Mouse (Mus musculus) stomach, embryonic 15.5 days (tissue): Measurements from ENCODE around the gene Nsd2. TPM values are rescaled to one million over a fixed set of nuclear protein-coding genes. Genes with fewer than 3 reads are reported as not detected.

Source experiments
- ATAC-seq: fragments of 200-750 bp; cut with Nextera tagmentation; 2 replicates; pipeline ENCODE4 v1.8.0; 2017; ENCODE audit warnings: low read depth, moderate number of reproducible peaks, moderate TSS enrichment; ENCODE audit not compliant: insufficient read depth, low FRiP score
- H3K27ac ChIP-seq: fragments of 300-500 bp; sonication (generic); 2 replicates; pipeline ENCODE4 v1.5.1; 2015; ENCODE audit warnings: mild to moderate bottlenecking, inconsistent platforms
- H3K27me3 ChIP-seq: fragments of 300-500 bp; sonication (generic); replicated peaks from 2 replicates; pipeline ENCODE4 v1.6.1; 2015; ENCODE audit warnings: inconsistent platforms
- H3K36me3 ChIP-seq: fragments of 300-500 bp; sonication (generic); 2 replicates; pipeline ENCODE4 v1.6.1; 2015; ENCODE audit warnings: inconsistent platforms
- H3K4me1 ChIP-seq: fragments of 300-500 bp; sonication (generic); 2 replicates; pipeline ENCODE4 v1.6.1; 2015; ENCODE audit warnings: inconsistent platforms
- H3K4me2 ChIP-seq: fragments of 300-500 bp; sonication (generic); 2 replicates; pipeline ENCODE4 v1.6.1; 2015; ENCODE audit warnings: mild to moderate bottlenecking, inconsistent platforms
- H3K4me3 ChIP-seq: fragments of 300-500 bp; sonication (generic); replicated peaks from 2 replicates; pipeline ENCODE4 v1.5.1; 2015; ENCODE audit warnings: inconsistent platforms
- H3K9ac ChIP-seq: fragments of 300-500 bp; sonication (generic); 2 replicates; pipeline ENCODE4 v1.6.1; 2015; ENCODE audit warnings: inconsistent platforms
- H3K9me3 ChIP-seq: fragments of 300-500 bp; sonication (generic); 2 replicates; pipeline ENCODE4 v1.6.1; 2016; ENCODE audit warnings: inconsistent platforms
- WGBS: fragments of 180-500 bp; shearing (Covaris S2); methylation state at CpG from one replicate; pipeline ENCODE4 v1.1.7; 2015; 5-methylcytosine and 5-hydroxymethylcytosine counted together
- polyA plus RNA-seq: library from polyadenylated mRNA; unstranded; fragments of >200 nt; fragmentation: Nextera tagmentation; extraction: Ambion mirVana; gene quantifications from 2 replicates; pipeline ENCODE4 v1.2.1, GENCODE M21; 2015

Nsd2 gene
- polyA plus RNA-seq, 1 experiment from 2014 or later, result 37.9 TPM

- H3K27me3 ChIP-seq, result no peaks in the 10 kb centered on the region
- ATAC-seq, result no peak; the same call in 1 of the 2 replicates
- peak overlapping the region; percentile 96 for H3K27ac ChIP-seq
- H3K9ac ChIP-seq, result peak overlapping the region; percentile 64
- H3K4me2 ChIP-seq, result peak overlapping the region; percentile 77
- H3K9me3 ChIP-seq, result no peaks in the 10 kb centered on the region
- WGBS, result 23% methylated on average over 9 of the region's 9 CpGs
- H3K36me3 ChIP-seq, result no peaks in the 10 kb centered on the region
- H3K4me1 ChIP-seq, result peaks cover 14% of the 10 kb centered on the region; the same call in 1 of the 2 replicates
- H3K4me3 ChIP-seq, result peak overlapping the region; percentile 80
Measured at GRCm38 (mm10) chr5:33819141-33819875, 1.2 kb upstream of the Nsd2 start.

DNA sequence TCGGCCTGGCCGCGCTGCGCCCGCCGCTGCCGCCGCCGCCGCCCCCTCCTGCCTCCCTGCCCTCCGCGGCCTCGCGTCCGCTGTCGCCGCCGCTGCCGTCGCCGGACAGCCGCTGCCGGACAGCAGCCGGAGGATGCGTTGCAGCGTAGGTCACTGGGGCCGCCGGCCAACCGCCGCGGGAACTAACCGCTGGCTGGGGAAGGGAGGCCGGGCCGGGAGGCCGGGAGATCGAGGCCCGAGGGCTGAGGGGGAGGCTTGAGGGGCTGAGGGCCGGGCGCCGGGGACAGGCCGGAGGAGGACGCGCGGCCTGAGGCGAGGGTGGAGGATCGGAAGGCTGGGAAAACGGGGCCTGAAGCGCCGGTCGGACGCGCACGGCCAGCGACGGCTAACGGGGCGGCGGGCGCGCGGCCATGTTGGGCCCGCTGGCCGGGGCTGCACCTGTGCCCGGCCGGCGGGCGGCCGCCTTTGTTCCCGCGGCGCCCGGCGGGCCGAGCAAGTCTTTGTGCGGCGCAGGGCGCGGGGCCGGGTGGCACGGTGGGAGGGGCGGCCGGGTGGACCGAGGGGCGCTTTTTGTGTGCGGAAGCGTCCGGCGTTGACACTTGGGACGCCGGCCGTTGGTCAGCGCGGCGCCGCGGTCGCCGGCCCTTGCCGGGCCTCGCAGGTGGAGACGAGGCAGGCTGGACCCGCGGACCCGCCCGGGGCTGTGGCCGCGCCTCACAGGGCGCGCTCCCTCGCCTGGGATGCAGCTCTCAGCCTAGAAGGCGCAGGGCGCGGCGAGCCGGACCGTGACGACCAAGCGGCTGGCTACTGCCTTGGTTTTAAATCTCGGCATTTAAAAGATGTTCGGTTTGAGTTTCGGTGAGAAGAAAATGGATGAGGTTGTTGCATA, 452 bp downstream of the Nsd2 start:
- Histone ChIP-seq H3K27ac (peak overlapping the region; percentile 96), H3K9ac (peak overlapping the region; percentile 97), H3K9me3 (no peaks in the 10 kb centered on the region), H3K4me3 (peak overlapping the region; percentile 80), H3K4me1 (peaks cover 14% of the 10 kb centered on the region; the same call in 1 of the 2 replicates), H3K27me3 (no peaks in the 10 kb centered on the region), H3K36me3 (no peaks in the 10 kb centered on the region), H3K4me2 (peak overlapping the region; percentile 77)
- under 1% methylated on average over 108 of the region's 121 CpGs for WGBS
- peak; percentile 54 for ATAC-seq

DNA sequence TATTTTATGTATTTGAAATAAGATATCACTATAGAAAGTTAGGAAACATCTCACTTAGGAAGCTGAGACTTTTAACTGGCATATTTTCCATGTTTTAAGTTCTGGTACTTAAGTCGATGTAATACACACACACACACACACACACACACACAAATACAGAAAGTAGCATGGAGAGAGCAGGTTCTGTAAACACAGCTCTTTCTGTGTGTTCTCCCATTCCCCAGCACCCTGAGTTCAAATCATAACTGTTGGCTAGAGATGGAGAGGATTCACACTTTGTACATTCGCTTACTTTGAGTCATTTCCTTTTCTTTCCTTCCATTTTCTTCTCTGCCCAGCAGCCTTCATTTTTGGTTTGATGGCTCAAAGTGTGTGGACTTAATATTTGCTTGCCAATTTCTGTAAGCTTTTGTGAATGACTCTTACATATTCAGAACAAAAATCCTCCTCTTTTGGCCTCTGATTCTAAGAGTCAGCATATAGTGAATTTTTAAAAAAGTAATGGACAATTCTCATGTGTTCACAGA, 1.4 kb downstream of the Nsd2 start:
- no peaks in the 10 kb centered on the region for H3K36me3 ChIP-seq
- ATAC-seq, result no peak
- H3K9ac ChIP-seq, result no peak overlapping the region
- no peaks in the 10 kb centered on the region for H3K9me3 ChIP-seq
- peak overlapping the region; percentile 77 for H3K4me2 ChIP-seq
- peak overlapping the region; percentile 80 for H3K4me3 ChIP-seq
- no peak overlapping the region for H3K27ac ChIP-seq
- WGBS, result 24% methylated on average over 2 of the region's 2 CpGs
- peaks cover 14% of the 10 kb centered on the region; the same call in 1 of the 2 replicates for H3K4me1 ChIP-seq
- no peaks in the 10 kb centered on the region for H3K27me3 ChIP-seq

GRCm38 (mm10) chr5:33822456-33822855, 1.9 kb downstream of the Nsd2 start:
- 30% methylated on average over 3 of the region's 3 CpGs for WGBS
- no peak overlapping the region for H3K27ac ChIP-seq
- H3K36me3 ChIP-seq, result no peaks in the 10 kb centered on the region
- no peaks in the 10 kb centered on the region for H3K27me3 ChIP-seq
- peak overlapping the region; percentile 77 for H3K4me2 ChIP-seq
- no peak for ATAC-seq
- H3K4me1 ChIP-seq, result peaks cover 14% of the 10 kb centered on the region; the same call in 1 of the 2 replicates
- no peak overlapping the region; the same call in 1 of the 2 replicates for H3K4me3 ChIP-seq
- H3K9ac ChIP-seq, result no peak overlapping the region
- H3K9me3 ChIP-seq, result no peaks in the 10 kb centered on the region

DNA sequence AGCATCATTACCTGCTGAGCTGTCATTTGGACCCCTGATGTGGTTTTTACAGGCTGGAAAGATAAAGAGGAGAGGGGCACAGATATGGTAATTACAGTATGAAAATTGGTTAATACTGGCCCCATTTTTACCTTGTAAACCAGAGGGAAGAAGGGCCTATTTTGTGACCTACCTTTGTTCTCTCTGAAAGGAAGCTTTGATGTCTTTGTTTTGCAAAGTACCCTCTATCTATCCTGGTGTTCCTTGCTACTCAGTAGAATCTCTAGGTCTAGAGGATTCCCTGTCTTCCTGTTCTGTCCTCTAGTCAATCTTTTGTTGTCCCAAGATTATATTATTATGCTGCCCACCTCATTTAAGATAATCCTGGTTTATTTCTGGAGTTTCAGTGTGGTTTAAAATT, 5.5 kb downstream of the Nsd2 start:
- Histone ChIP-seq H3K27ac (no peak overlapping the region), H3K9me3 (no peaks in the 10 kb centered on the region), H3K4me3 (no peak overlapping the region), H3K4me2 (no peak overlapping the region), H3K36me3 (no peaks in the 10 kb centered on the region; the same call in 1 of the 2 replicates), H3K27me3 (no peaks in the 10 kb centered on the region), H3K9ac (no peak overlapping the region), H3K4me1 (peaks cover 7% of the 10 kb centered on the region; the same call in 1 of the 2 replicates)
- no peak for ATAC-seq

DNA sequence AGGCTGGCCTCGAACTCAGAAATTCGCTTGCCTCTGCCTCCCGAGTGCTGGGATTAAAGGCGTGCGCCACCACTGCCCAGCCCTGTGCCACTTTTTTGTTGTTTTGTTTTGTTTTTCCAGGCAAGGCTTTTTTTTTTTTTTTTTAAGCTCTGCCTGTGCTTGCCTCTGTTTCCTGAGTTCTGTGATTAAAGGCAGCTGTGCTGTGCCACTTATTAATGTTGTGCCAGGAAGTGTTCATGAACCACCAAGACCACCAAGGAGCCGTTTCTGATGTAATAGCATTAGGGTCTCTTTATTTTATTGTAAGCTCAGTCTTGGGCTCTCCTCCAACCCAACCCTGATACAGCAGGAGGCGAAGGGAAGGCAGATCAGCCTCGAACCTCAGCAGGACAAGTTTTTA, 7.6 kb downstream of the Nsd2 start:
- Histone ChIP-seq H3K27ac (no peak overlapping the region), H3K27me3 (no peaks in the 10 kb centered on the region), H3K9ac (no peak overlapping the region), H3K4me3 (no peak overlapping the region), H3K4me2 (no peak overlapping the region), H3K9me3 (no peaks in the 10 kb centered on the region), H3K4me1 (no peaks in the 10 kb centered on the region), H3K36me3 (no peaks in the 10 kb centered on the region; the same call in 1 of the 2 replicates)
- 84% methylated on average over 8 of the region's 8 CpGs for WGBS
- no peak for ATAC-seq

GRCm38 (mm10) chr5:33829958-33830357, 9.4 kb downstream of the Nsd2 start:
- Histone ChIP-seq H3K9me3 (no peaks in the 10 kb centered on the region), H3K9ac (no peak overlapping the region), H3K36me3 (no peaks in the 10 kb centered on the region; the same call in 1 of the 2 replicates), H3K4me2 (no peak overlapping the region), H3K27ac (no peak overlapping the region), H3K27me3 (no peaks in the 10 kb centered on the region), H3K4me3 (no peak overlapping the region), H3K4me1 (no peaks in the 10 kb centered on the region)
- WGBS, result 85% methylated on average over 3 of the region's 3 CpGs
- ATAC-seq, result no peak

GRCm38 (mm10) chr5:33830832-33831231, 10.3 kb downstream of the Nsd2 start:
- Histone ChIP-seq H3K27me3 (no peaks in the 10 kb centered on the region), H3K4me3 (no peak overlapping the region), H3K9ac (no peak overlapping the region), H3K4me2 (no peak overlapping the region), H3K36me3 (no peaks in the 10 kb centered on the region; the same call in 1 of the 2 replicates), H3K9me3 (no peaks in the 10 kb centered on the region), H3K27ac (no peak overlapping the region), H3K4me1 (no peaks in the 10 kb centered on the region)
- ATAC-seq, result no peak
- 86% methylated on average over 1 of the region's 1 CpGs for WGBS

- Histone ChIP-seq H3K9ac (no peak overlapping the region), H3K27me3 (no peaks in the 10 kb centered on the region), H3K4me2 (no peak overlapping the region), H3K4me3 (no peak overlapping the region), H3K27ac (no peak overlapping the region), H3K4me1 (no peaks in the 10 kb centered on the region), H3K9me3 (no peaks in the 10 kb centered on the region), H3K36me3 (peaks cover 14% of the 10 kb centered on the region; the same call in 1 of the 2 replicates)
- no peak for ATAC-seq
- 81% methylated on average over 1 of the region's 1 CpGs for WGBS
Measured at GRCm38 (mm10) chr5:33841331-33841730, 20.8 kb downstream of the Nsd2 start.

DNA sequence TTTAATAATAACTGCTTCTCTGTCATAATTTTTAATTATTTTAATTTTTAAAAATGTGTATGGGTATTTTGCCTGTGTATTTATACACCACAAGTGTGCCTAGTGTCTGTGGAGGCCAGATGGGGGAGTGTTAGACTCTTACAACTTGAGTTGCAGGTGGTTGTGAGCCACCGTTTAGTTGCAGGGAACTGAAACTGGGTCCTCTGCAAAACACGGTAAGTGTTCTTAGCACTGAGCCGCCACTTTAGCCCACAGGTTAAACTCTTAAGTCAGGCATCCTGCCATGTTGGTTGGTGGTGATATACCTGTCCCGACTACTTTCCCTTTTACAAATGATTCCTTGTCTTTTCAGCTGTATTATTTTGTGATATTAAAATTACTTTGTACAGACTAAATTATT, 22.0 kb downstream of the Nsd2 start:
- 84% methylated on average over 4 of the region's 4 CpGs for WGBS
- Histone ChIP-seq H3K9ac (no peak overlapping the region), H3K27me3 (no peaks in the 10 kb centered on the region), H3K4me1 (no peaks in the 10 kb centered on the region), H3K9me3 (no peaks in the 10 kb centered on the region), H3K27ac (no peak overlapping the region), H3K4me2 (no peak overlapping the region), H3K4me3 (no peak overlapping the region), H3K36me3 (peaks cover 12% of the 10 kb centered on the region; the same call in 1 of the 2 replicates)
- no peak for ATAC-seq

DNA sequence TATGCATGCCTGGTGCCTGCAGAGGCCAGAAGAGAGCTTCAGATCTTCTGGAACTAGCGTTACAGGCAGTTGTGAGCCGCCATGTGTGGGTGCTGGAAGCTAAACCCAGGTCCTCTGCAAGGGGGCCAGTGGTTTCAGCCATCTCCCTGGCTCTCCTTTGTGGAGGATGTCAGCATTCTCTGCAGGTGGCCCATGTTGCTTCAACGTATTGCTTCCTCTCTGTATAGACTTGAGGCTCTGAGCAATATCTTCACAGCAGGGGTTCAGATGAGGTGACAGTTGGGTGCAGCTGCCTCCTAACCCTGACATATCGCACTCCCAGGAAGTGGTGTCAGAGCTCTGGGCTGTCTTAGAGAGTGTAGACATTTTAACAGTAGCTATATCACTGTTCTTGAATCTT, 30.9 kb downstream of the Nsd2 start:
- Histone ChIP-seq H3K4me3 (no peak overlapping the region), H3K4me1 (no peaks in the 10 kb centered on the region), H3K27me3 (no peaks in the 10 kb centered on the region), H3K9ac (no peak overlapping the region), H3K36me3 (peaks cover 15% of the 10 kb centered on the region), H3K27ac (no peak overlapping the region), H3K4me2 (no peak overlapping the region), H3K9me3 (no peaks in the 10 kb centered on the region)
- 92% methylated on average over 4 of the region's 4 CpGs for WGBS
- no peak for ATAC-seq

DNA sequence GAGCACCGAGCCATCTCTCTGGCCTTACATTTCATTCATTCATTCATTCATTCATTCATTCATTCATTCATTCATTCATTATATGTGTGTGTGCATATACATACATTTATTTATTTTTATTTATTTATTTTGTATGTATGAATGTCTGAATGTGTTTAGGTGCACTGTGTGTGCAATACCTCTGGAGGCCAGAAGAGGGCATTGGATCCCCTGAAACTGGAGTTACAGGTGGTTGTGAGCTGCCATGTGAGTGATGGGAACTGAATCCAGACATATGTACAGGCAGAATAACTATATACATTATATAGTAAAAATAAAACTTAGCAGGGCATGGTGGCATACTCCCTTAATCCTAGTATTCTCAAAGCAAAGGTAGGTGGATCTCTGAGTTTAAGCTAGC, 32.6 kb downstream of the Nsd2 start:
- 93% methylated on average over 1 of the region's 1 CpGs for WGBS
- H3K9ac ChIP-seq, result no peak overlapping the region
- no peak overlapping the region for H3K27ac ChIP-seq
- H3K27me3 ChIP-seq, result no peaks in the 10 kb centered on the region
- H3K4me3 ChIP-seq, result no peak overlapping the region
- no peaks in the 10 kb centered on the region for H3K4me1 ChIP-seq
- ATAC-seq, result no peak
- no peaks in the 10 kb centered on the region for H3K9me3 ChIP-seq
- H3K4me2 ChIP-seq, result no peak overlapping the region
- H3K36me3 ChIP-seq, result peaks cover 21% of the 10 kb centered on the region
